Mouse (Mus musculus): ENCODE data around the gene Ppp1r26. TPM values are rescaled to one million over a fixed set of nuclear protein-coding genes. Genes with fewer than 3 reads are reported as not detected.

Gene Ppp1r26
- polyA plus RNA-seq, 1 experiment from 2014 or later = 6.2 TPM

DNA sequence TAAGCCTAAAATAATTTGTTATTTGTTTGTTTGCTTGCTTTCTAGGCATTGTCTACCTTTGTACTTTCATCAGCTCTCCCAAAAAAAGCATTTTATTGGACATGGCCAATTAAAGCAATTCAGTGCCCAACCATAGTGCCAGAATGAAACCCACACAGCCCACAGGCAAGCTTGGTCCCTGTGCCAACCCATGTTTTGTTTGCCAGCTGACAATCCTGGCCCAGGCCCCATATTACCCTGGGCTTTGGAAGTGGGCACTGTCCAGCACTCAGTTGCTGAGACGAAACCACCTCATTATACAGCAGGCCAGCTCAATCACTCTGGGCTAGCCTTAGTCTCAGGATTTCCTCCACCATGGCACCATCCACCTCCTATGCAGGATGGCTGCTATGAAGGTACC is 10.0 kb downstream of the Ppp1r26 start:
- H3K27ac ChIP-seq (ENCODE audit: low read depth, low read length) = no peak overlapping the region
- 86% methylated on average over 1 of the region's 1 CpGs for WGBS
- H3K36me3 ChIP-seq (ENCODE audit: control insufficient read depth, insufficient read depth, low read length) = peaks cover 6% of the 10 kb centered on the region; the same call in 1 of the 2 replicates
- H3K27me3 ChIP-seq (ENCODE audit: control insufficient read depth, insufficient read depth, low read length) = no peaks in the 10 kb centered on the region
- no peak for ATAC-seq (ENCODE audit: low FRiP score, low TSS enrichment)
- no peaks in the 10 kb centered on the region for H3K4me1 ChIP-seq (ENCODE audit: control insufficient read depth, insufficient read depth, low read length)
- no peak overlapping the region for H3K9ac ChIP-seq (ENCODE audit: low read depth, low read length)
- H3K4me3 ChIP-seq (ENCODE audit: low read length) = no peak overlapping the region
- H3K9me3 ChIP-seq (ENCODE audit: control insufficient read depth, low read length) = no peaks in the 10 kb centered on the region
- H3K4me2 ChIP-seq (replicated peaks; ENCODE audit: low read depth, low read length) = no peak overlapping the region

DNA sequence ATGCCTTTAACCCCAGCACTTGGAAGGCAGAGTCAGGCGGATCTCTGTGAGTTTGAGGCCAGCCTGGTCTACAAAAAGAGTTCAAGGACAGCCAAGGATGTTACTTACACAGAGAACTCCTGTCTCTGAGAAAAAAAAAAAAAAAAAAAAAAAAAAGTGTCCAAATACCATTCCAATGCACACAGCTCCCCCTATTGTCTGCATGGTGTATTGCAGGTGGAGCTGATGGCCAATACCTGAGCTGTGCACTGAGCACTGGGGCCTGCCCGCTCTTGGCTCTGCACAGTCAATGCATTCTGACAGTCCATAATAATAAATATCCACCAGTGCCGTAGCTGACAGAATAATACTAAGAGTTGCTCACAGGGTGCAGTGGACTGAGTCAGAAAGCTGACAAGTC is 17.3 kb downstream of the Ppp1r26 start:
- Histone ChIP-seq H3K4me3 (ENCODE audit: low read length) (no peak overlapping the region), H3K4me2 (replicated peaks; ENCODE audit: low read depth, low read length) (no peak overlapping the region), H3K27me3 (ENCODE audit: control insufficient read depth, insufficient read depth, low read length) (no peaks in the 10 kb centered on the region), H3K36me3 (ENCODE audit: control insufficient read depth, insufficient read depth, low read length) (0 out of 2 replicates have a peak, but pooled peaks cover under 1% of the 10 kb centered on the region), H3K4me1 (ENCODE audit: control insufficient read depth, insufficient read depth, low read length) (peaks cover 4% of the 10 kb centered on the region), H3K27ac (ENCODE audit: low read depth, low read length) (no peak overlapping the region), H3K9ac (ENCODE audit: low read depth, low read length) (no peak overlapping the region), H3K9me3 (ENCODE audit: control insufficient read depth, low read length) (no peaks in the 10 kb centered on the region)
- WGBS = 45% methylated on average over 3 of the region's 3 CpGs
- ATAC-seq (ENCODE audit: low FRiP score, low TSS enrichment) = no peak

DNA sequence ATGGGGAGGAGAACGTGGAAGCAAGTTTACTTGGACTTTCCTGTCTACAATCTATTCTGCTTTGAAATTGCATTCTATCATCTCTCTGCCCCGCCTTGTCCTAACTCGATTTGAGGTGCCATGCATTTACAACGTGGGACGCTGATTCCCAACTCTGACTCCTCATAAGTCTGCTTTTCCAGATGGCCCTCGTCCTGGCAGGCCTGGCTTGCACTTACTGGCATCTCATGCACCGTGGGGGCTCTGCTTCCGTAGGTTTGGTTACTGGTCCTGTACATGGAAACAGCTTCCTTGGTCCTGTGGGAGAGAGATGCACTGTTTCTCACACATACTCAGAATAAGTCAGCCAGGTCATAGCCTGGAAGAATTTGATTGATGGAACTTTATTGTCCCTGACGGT is 18.3 kb downstream of the Ppp1r26 start:
- Histone ChIP-seq H3K9me3 (ENCODE audit: control insufficient read depth, low read length) (0 out of 2 replicates have a peak, but pooled peaks cover 3% of the 10 kb centered on the region), H3K4me2 (replicated peaks; ENCODE audit: low read depth, low read length) (no peak overlapping the region), H3K9ac (ENCODE audit: low read depth, low read length) (no peak overlapping the region), H3K4me1 (ENCODE audit: control insufficient read depth, insufficient read depth, low read length) (peaks cover 7% of the 10 kb centered on the region), H3K27ac (ENCODE audit: low read depth, low read length) (no peak overlapping the region), H3K36me3 (ENCODE audit: control insufficient read depth, insufficient read depth, low read length) (peaks cover 10% of the 10 kb centered on the region), H3K27me3 (ENCODE audit: control insufficient read depth, insufficient read depth, low read length) (no peaks in the 10 kb centered on the region), H3K4me3 (ENCODE audit: low read length) (no peak overlapping the region)
- ATAC-seq (ENCODE audit: low FRiP score, low TSS enrichment) = no peak
- WGBS = 76% methylated on average over 9 of the region's 9 CpGs

DNA sequence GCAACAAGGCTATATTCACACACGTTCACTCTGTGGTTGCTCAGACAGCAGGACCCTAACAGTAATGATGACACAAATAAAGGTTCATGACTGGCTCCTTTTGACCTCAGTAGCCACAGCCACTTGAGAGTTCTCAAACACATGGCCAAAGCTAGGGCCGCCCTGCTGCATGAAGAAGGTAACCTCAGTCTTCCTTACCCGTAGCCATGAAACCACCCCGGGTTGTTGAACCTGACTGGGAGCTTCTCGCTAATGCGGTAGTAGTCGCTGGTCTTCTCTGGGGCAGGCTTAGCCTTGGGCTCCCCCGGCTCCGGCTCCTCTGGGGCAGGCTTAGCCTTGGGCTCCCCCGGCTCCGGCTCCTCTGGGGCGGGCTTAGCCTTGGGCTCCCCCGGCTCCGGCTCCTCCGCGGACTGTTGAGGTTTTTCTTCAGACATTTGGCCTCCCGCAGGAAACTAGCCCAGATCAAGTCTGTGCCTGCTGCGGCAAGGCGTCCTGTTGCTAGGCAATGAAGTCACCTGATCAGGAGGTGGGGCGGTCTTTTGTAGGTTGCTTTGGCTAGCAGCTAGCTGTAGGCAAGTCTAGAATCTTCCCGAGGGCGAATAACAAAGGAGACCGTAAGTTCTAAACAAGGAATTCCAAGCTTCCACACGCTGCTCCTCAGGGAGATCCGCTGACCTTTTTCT is 19.4 kb downstream of the Ppp1r26 start, which contains the start of gene 1700007K13Rik:
Gene 1700007K13Rik, minus strand, starts transcription at position 497 of the 683 bp plus-strand sequence.
- ATAC-seq (ENCODE audit: low FRiP score, low TSS enrichment) = peak; percentile 66
- Histone ChIP-seq H3K4me2 (replicated peaks; ENCODE audit: low read depth, low read length) (peak within 1 kb of the TSS; percentile 54), H3K4me3 (ENCODE audit: low read length) (peak within 1 kb of the TSS; percentile 24), H3K9me3 (ENCODE audit: control insufficient read depth, low read length) (peaks cover 3% of the 10 kb centered on the region; the same call in 1 of the 2 replicates), H3K27ac (ENCODE audit: low read depth, low read length) (no peak within 1 kb of the TSS), H3K4me1 (ENCODE audit: control insufficient read depth, insufficient read depth, low read length) (peaks cover 7% of the 10 kb centered on the region), H3K36me3 (ENCODE audit: control insufficient read depth, insufficient read depth, low read length) (peaks cover 21% of the 10 kb centered on the region), H3K27me3 (ENCODE audit: control insufficient read depth, insufficient read depth, low read length) (no peaks in the 10 kb centered on the region), H3K9ac (ENCODE audit: low read depth, low read length) (peak within 1 kb of the TSS; percentile 54)
- WGBS = 6% methylated on average over 25 of the region's 25 CpGs

DNA sequence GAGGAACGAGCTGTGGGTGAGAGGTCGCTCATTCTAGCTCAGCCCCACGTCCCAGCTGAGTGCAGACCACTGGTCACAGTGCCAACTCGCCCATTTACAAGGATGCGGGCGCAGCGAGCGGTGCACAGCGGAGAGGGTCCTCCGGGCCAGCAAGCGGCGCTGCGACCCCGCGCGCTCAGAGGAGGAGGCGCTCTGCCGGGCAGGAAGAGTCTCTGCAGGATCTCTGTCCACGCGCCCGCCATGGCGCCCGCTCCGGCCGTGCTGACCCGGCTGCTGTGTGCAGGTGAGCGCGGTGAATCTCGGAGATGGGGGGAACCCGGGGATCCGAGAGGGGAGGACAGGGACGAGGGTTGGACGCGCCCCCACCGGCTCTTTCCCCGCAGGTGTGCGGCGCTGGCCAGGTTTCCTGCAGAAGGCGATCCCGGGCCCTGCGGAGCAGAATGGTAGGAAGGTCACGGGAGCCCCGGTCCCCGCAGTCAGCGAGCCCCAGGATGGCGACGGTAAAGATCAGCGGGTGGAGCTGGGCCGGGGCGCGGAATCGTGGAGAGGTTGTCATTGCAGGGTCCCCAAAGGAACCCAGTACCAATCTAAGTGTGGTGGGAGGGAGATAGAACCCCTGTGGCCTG is 21.4 kb downstream of the Ppp1r26 start, which contains the start of gene Mrps2:
Gene Mrps2, plus strand, starts transcription at position 207 of the 626 bp plus-strand sequence.
- Histone ChIP-seq H3K9me3 (ENCODE audit: control insufficient read depth, low read length) (peaks cover 8% of the 10 kb centered on the region; the same call in 1 of the 2 replicates), H3K4me2 (replicated peaks; ENCODE audit: low read depth, low read length) (peak within 1 kb of the TSS; percentile 75), H3K27ac (ENCODE audit: low read depth, low read length) (no peak within 1 kb of the TSS), H3K36me3 (ENCODE audit: control insufficient read depth, insufficient read depth, low read length) (peaks cover 31% of the 10 kb centered on the region), H3K4me3 (ENCODE audit: low read length) (peak within 1 kb of the TSS; percentile 99), H3K27me3 (ENCODE audit: control insufficient read depth, insufficient read depth, low read length) (no peaks in the 10 kb centered on the region), H3K9ac (ENCODE audit: low read depth, low read length) (peak within 1 kb of the TSS; percentile 98), H3K4me1 (ENCODE audit: control insufficient read depth, insufficient read depth, low read length) (peaks cover 7% of the 10 kb centered on the region)
- ATAC-seq (ENCODE audit: low FRiP score, low TSS enrichment) = peak; percentile 91
- WGBS = under 1% methylated on average over 52 of the region's 52 CpGs

DNA sequence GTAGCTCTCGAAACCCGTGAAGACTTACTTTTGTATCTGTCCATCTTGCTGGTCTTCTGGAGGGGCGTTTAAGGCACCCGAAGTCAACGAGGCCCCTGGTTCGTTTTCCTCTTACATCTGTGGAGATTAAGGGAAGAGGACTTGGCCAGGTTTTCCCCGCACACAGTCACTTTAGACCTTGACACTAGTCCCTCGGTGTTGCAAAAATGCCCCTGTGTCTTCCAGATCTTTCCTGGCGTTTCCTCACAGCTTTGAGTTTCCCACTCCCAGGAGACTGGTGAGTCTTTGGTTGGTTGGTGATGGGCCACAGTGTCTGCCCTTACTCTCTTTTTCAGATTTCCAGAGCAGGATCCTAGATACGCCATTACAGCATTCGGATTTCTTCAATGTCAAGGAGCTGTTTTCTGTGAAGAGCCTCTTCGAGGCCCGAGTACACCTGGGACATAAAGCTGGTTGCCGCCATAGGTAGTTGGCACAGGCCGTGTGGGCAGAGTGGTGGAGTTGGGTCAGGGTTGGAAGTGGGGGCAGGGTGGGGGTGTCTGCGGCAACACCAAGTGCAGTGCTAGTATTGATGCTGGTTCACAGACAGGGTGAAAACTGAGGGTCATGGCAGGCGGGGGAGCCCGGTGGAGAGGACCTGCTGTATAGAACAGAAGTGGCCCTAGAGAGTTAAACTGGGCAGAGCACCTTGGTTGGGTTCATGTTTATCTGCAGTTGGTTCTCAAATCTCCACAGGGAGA is 22.1 kb downstream of the Ppp1r26 start:
- peak overlapping the region; percentile 98 for H3K9ac ChIP-seq (ENCODE audit: low read depth, low read length)
- peaks cover 31% of the 10 kb centered on the region for H3K36me3 ChIP-seq (ENCODE audit: control insufficient read depth, insufficient read depth, low read length)
- H3K4me3 ChIP-seq (ENCODE audit: low read length) = peak overlapping the region; percentile 99
- H3K4me1 ChIP-seq (ENCODE audit: control insufficient read depth, insufficient read depth, low read length) = peaks cover 7% of the 10 kb centered on the region
- no peak for ATAC-seq (ENCODE audit: low FRiP score, low TSS enrichment)
- no peaks in the 10 kb centered on the region for H3K27me3 ChIP-seq (ENCODE audit: control insufficient read depth, insufficient read depth, low read length)
- peak overlapping the region; percentile 75 for H3K4me2 ChIP-seq (replicated peaks; ENCODE audit: low read depth, low read length)
- no peak overlapping the region for H3K27ac ChIP-seq (ENCODE audit: low read depth, low read length)
- peaks cover 12% of the 10 kb centered on the region; the same call in 1 of the 2 replicates for H3K9me3 ChIP-seq (ENCODE audit: control insufficient read depth, low read length)
- 55% methylated on average over 18 of the region's 18 CpGs for WGBS

DNA sequence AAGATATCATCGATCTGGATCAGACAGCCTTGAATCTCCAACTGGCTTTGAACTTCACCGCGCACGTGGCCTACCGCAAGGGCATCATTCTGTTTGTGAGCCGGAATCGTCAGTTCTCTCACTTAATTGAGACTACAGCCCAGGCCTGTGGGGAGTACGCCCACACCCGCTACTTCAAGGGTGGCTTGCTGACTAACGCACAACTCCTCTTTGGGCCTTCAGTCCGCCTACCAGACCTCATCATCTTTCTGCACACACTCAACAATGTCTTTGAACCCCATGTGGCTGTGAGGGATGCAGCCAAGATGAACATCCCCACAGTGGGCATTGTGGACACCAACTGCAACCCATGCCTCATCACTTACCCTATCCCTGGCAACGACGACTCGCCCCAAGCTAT is 22.9 kb downstream of the Ppp1r26 start:
- Histone ChIP-seq H3K4me3 (ENCODE audit: low read length) (no peak overlapping the region), H3K9me3 (ENCODE audit: control insufficient read depth, low read length) (peaks cover 12% of the 10 kb centered on the region; the same call in 1 of the 2 replicates), H3K27ac (ENCODE audit: low read depth, low read length) (no peak overlapping the region), H3K36me3 (ENCODE audit: control insufficient read depth, insufficient read depth, low read length) (peaks cover 31% of the 10 kb centered on the region), H3K4me1 (ENCODE audit: control insufficient read depth, insufficient read depth, low read length) (peaks cover 7% of the 10 kb centered on the region), H3K4me2 (replicated peaks; ENCODE audit: low read depth, low read length) (no peak overlapping the region), H3K27me3 (ENCODE audit: control insufficient read depth, insufficient read depth, low read length) (no peaks in the 10 kb centered on the region), H3K9ac (ENCODE audit: low read depth, low read length) (no peak overlapping the region)
- ATAC-seq (ENCODE audit: low FRiP score, low TSS enrichment) = no peak
- WGBS = 97% methylated on average over 14 of the region's 14 CpGs

DNA sequence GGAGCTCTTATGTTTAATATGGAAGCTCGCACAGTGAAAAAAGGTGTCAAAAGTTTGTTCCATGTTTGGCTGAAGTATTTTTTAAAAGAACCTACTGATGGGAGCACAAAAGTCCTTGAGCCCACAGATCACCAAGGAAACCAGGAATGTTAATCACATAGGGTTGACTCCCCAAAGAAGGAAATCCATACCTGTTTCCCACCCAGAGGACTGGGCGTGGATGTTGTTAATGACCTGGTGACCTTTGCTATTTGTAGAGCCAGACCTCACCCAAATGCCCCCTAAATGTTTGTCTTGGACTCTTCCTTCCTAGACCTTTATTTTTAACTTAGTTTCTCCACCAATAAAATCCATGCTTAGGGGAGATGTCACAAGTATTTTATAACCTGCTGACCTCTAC is 24.0 kb downstream of the Ppp1r26 start:
- ATAC-seq (ENCODE audit: low FRiP score, low TSS enrichment) = no peak
- WGBS = 86% methylated on average over 2 of the region's 2 CpGs
- H3K4me2 ChIP-seq (replicated peaks; ENCODE audit: low read depth, low read length) = no peak overlapping the region
- H3K27me3 ChIP-seq (ENCODE audit: control insufficient read depth, insufficient read depth, low read length) = no peaks in the 10 kb centered on the region
- H3K36me3 ChIP-seq (ENCODE audit: control insufficient read depth, insufficient read depth, low read length) = peaks cover 31% of the 10 kb centered on the region
- no peak overlapping the region for H3K27ac ChIP-seq (ENCODE audit: low read depth, low read length)
- H3K4me1 ChIP-seq (ENCODE audit: control insufficient read depth, insufficient read depth, low read length) = peaks cover 7% of the 10 kb centered on the region
- H3K9ac ChIP-seq (ENCODE audit: low read depth, low read length) = no peak overlapping the region
- no peak overlapping the region for H3K4me3 ChIP-seq (ENCODE audit: low read length)
- peaks cover 12% of the 10 kb centered on the region; the same call in 1 of the 2 replicates for H3K9me3 ChIP-seq (ENCODE audit: control insufficient read depth, low read length)

Measured in kidney, embryonic 14.5 days (tissue).